7 mouse cellular contexts compared by ENCODE assay signal in genomic region chr11:60222469-60223236, GRCm38 (mm10). TPM values are rescaled to one million over a fixed set of nuclear protein-coding genes. Genes with fewer than 3 reads are reported as not detected.
A peak's percentile ranks its signal among the peaks of the same experiment; 100 is the strongest.
DNase-seq lines count a peak whose midpoint lies in the region; ATAC-seq and TF ChIP-seq lines count a peak whose summit lies in the region.

Gene Srebf1 (minus strand): TSS chr11:60222581.

- DNase-seq in adrenal gland, postnatal 25 days: peak; percentile 86
- DNase-seq in heart, adult 2 months: peak; percentile 86 to 88
- DNase-seq in kidney, adult 8-10 months: peak; percentile 81 to 86
- DNase-seq in limb, embryonic 14.5 days (ENCODE audit: low spot score): peak; percentile 60
- DNase-seq in spleen, adult 2 months (ENCODE audit: low read depth in 1 of 2, low spot score in 2 of 2): peak; percentile 52 to 83

- H3K27me3 ChIP-seq in embryonic facial prominence, embryonic 12.5 days: no peaks in the 10 kb centered on the region
- H3K27me3 ChIP-seq in heart, adult 2 months (ENCODE audit: control insufficient read depth, insufficient read depth, low read length): no peaks in the 10 kb centered on the region
- no peaks in the 10 kb centered on the region for H3K27me3 ChIP-seq in limb, embryonic 14.5 days (ENCODE audit: control insufficient read depth, insufficient read depth, low read length)
- no peaks in the 10 kb centered on the region for H3K27me3 ChIP-seq in midbrain, embryonic 16.5 days (ENCODE audit: control insufficient read depth, insufficient read depth, low read depth, low read length)
- no peaks in the 10 kb centered on the region for H3K27me3 ChIP-seq in spleen, adult 2 months (ENCODE audit: control insufficient read depth, insufficient read depth, low read length)

- peak within 1 kb of the TSS; percentile 67 for H3K4me2 ChIP-seq in embryonic facial prominence, embryonic 12.5 days (replicated peaks)
- H3K4me2 ChIP-seq in limb, embryonic 14.5 days (replicated peaks; ENCODE audit: low read depth, low read length, severe bottlenecking): peak within 1 kb of the TSS; percentile 71
- peak within 1 kb of the TSS; percentile 73 for H3K4me2 ChIP-seq in midbrain, embryonic 16.5 days (ENCODE audit: low read length)

- peak within 1 kb of the TSS; percentile 30; the same call in 1 of the 2 replicates for H3K27ac ChIP-seq in embryonic facial prominence, embryonic 12.5 days
- H3K27ac ChIP-seq in heart, adult 2 months: peak within 1 kb of the TSS; percentile 81
- H3K27ac ChIP-seq in limb, embryonic 14.5 days (replicated peaks; ENCODE audit: low read depth, low read length): peak within 1 kb of the TSS; percentile 52
- peak within 1 kb of the TSS; percentile 65 for H3K27ac ChIP-seq in midbrain, embryonic 16.5 days (ENCODE audit: low read length)
- peak within 1 kb of the TSS; percentile 60 for H3K27ac ChIP-seq in spleen, adult 2 months (ENCODE audit: insufficient read depth, low read length)

- H3K4me1 ChIP-seq in embryonic facial prominence, embryonic 12.5 days: peaks cover 28% of the 10 kb centered on the region
- peaks cover 3% of the 10 kb centered on the region; the same call in 1 of the 2 replicates for H3K4me1 ChIP-seq in heart, adult 2 months (ENCODE audit: control insufficient read depth, insufficient read depth, low read length)
- peaks cover 27% of the 10 kb centered on the region for H3K4me1 ChIP-seq in limb, embryonic 14.5 days (ENCODE audit: control insufficient read depth, insufficient read depth, low read length)
- H3K4me1 ChIP-seq in midbrain, embryonic 16.5 days (ENCODE audit: control insufficient read depth, insufficient read depth, low read length): peaks cover 12% of the 10 kb centered on the region
- H3K4me1 ChIP-seq in spleen, adult 2 months (ENCODE audit: control insufficient read depth, insufficient read depth, insufficient read length): peaks cover 18% of the 10 kb centered on the region; the same call in 1 of the 2 replicates

- no peak for TF ChIP-seq EP300 in heart, adult 2 months (IDR thresholded peaks at IDR 0.05; ENCODE audit: insufficient read depth, low read depth, low read length)

- peak; percentile 58 for TF ChIP-seq CTCF in heart, adult 2 months (IDR thresholded peaks at IDR 0.05)
- peak; percentile 17; the same call in 1 of the 2 replicates for TF ChIP-seq CTCF in spleen, adult 2 months (IDR thresholded peaks at IDR 0.05; ENCODE audit: extremely low read depth, insufficient read depth, insufficient read length, insufficient replicate concordance)

- peaks cover 5% of the 10 kb centered on the region for H3K79me2 ChIP-seq in heart, adult 2 months (replicated peaks; ENCODE audit: control insufficient read depth, insufficient read depth, low read length)

- intact Hi-C loops in heart, adult 2 months (cut with DNase I): no loop called here

- 4% methylated on average over 46 of the region's 46 CpGs for WGBS in embryonic facial prominence, embryonic 12.5 days
- WGBS in heart, adult 2 months: 5% methylated on average over 46 of the region's 46 CpGs
- 3% methylated on average over 44 of the region's 46 CpGs for WGBS in limb, embryonic 14.5 days
- 8% methylated on average over 46 of the region's 46 CpGs for WGBS in midbrain, embryonic 16.5 days
- WGBS in spleen, adult 2 months: 5% methylated on average over 46 of the region's 46 CpGs

- peak within 1 kb of the TSS; percentile 34 for H3K4me3 ChIP-seq in embryonic facial prominence, embryonic 12.5 days
- peak within 1 kb of the TSS; percentile 52 for H3K4me3 ChIP-seq in heart, adult 2 months
- peak within 1 kb of the TSS; percentile 36 for H3K4me3 ChIP-seq in limb, embryonic 14.5 days (replicated peaks; ENCODE audit: low read length)
- peak within 1 kb of the TSS; percentile 31 for H3K4me3 ChIP-seq in midbrain, embryonic 16.5 days (ENCODE audit: low read depth, low read length)
- peak within 1 kb of the TSS; percentile 74 for H3K4me3 ChIP-seq in spleen, adult 2 months (ENCODE audit: extremely low read depth, insufficient read depth, insufficient read length)

- no peaks in the 10 kb centered on the region for H3K9me3 ChIP-seq in embryonic facial prominence, embryonic 12.5 days
- H3K9me3 ChIP-seq in limb, embryonic 14.5 days (ENCODE audit: control insufficient read depth, low read length): no peaks in the 10 kb centered on the region
- no peaks in the 10 kb centered on the region for H3K9me3 ChIP-seq in midbrain, embryonic 16.5 days (replicated peaks; ENCODE audit: control insufficient read depth, low read length, poor library complexity, severe bottlenecking)

- peak; percentile 65; the same call in 1 of the 2 replicates for TF ChIP-seq POLR2A in heart, adult 2 months (IDR thresholded peaks at IDR 0.05; ENCODE audit: insufficient read depth, low read depth, low read length)
- TF ChIP-seq POLR2A in limb, embryonic 14.5 days (IDR thresholded peaks at IDR 0.05; ENCODE audit: borderline replicate concordance, extremely low read depth, insufficient read depth, insufficient read length): no peak
- TF ChIP-seq POLR2A in spleen, adult 2 months (IDR thresholded peaks at IDR 0.05; ENCODE audit: low read depth, low read length): peak; percentile 15

- peaks cover 8% of the 10 kb centered on the region; the same call in 1 of the 2 replicates for H3K36me3 ChIP-seq in embryonic facial prominence, embryonic 12.5 days
- H3K36me3 ChIP-seq in heart, adult 2 months (ENCODE audit: control insufficient read depth, insufficient read depth, low read length): no peaks in the 10 kb centered on the region
- H3K36me3 ChIP-seq in limb, embryonic 14.5 days (ENCODE audit: control insufficient read depth, insufficient read depth, low read length): peaks cover 11% of the 10 kb centered on the region; the same call in 1 of the 2 replicates
- no peaks in the 10 kb centered on the region for H3K36me3 ChIP-seq in midbrain, embryonic 16.5 days (ENCODE audit: control insufficient read depth, insufficient read depth, low read length)
- no peaks in the 10 kb centered on the region; the same call in 1 of the 2 replicates for H3K36me3 ChIP-seq in spleen, adult 2 months (ENCODE audit: control insufficient read depth, insufficient read depth, low read length)

- ATAC-seq in embryonic facial prominence, embryonic 12.5 days (ENCODE audit: insufficient number of reproducible peaks, insufficient read depth, low FRiP score, low TSS enrichment): peak; percentile 76
- ATAC-seq in limb, embryonic 14.5 days (ENCODE audit: low FRiP score, low read depth): peak; percentile 70
- peak; percentile 70 for ATAC-seq in midbrain, embryonic 16.5 days

- peak within 1 kb of the TSS; percentile 31; the same call in 1 of the 2 replicates for H3K9ac ChIP-seq in embryonic facial prominence, embryonic 12.5 days
- H3K9ac ChIP-seq in heart, adult 2 months (ENCODE audit: low read depth, low read length): peak within 1 kb of the TSS; percentile 66
- peak within 1 kb of the TSS; percentile 45 for H3K9ac ChIP-seq in limb, embryonic 14.5 days (ENCODE audit: low read depth, low read length, severe bottlenecking)
- peak within 1 kb of the TSS; percentile 42; the same call in 1 of the 2 replicates for H3K9ac ChIP-seq in midbrain, embryonic 16.5 days (ENCODE audit: low read depth, low read length)

RNA-seq across cellular contexts. Expression of gene Srebf1, which starts in this region (rescaled TPM):
- 125 and 160 TPM in 2 replicates for total RNA-seq in adrenal gland, postnatal 25 days (2021)
- 54.8 and 56.6 TPM in 2 replicates for polyA plus RNA-seq in embryonic facial prominence, embryonic 12.5 days (2016; fragmentation: Nextera tagmentation; extraction: Ambion mirVana)
- 10 to 100 TPM; 25.3 to 35.4 TPM for total RNA-seq in heart, adult 2 months (2021)
- polyA plus RNA-seq in heart, adult 2 months (2012; rRNA removed): 42.6 and 54.0 TPM in 2 replicates
- polyA plus RNA-seq in limb, embryonic 14.5 days (2012; rRNA removed): 96.5 and 147 TPM in 2 replicates
- 77.1 and 80.7 TPM in 2 replicates for polyA plus RNA-seq in limb, embryonic 14.5 days (2014; fragmentation: Nextera tagmentation; extraction: Ambion mirVana)
- polyA plus RNA-seq in midbrain, embryonic 16.5 days (2015; fragmentation: Nextera tagmentation; extraction: Ambion mirVana): 31.9 and 34.1 TPM in 2 replicates
- polyA plus RNA-seq in spleen, adult 2 months (2012; rRNA removed): 106 and 140 TPM in 2 replicates

Comparison
In these comparisons a context has a peak if more than half of its experiments do, and no peak if none do; other contexts are left out.
1. Peak in every context shown above with its lines: DNase-seq, ATAC-seq, H3K4me3 ChIP-seq and H3K27ac ChIP-seq.
2. H3K27ac ChIP-seq: peak in every context shown above with its lines; median percentile 81 in heart, adult 2 months; 65 in midbrain, embryonic 16.5 days; 60 in spleen, adult 2 months; 52 in limb, embryonic 14.5 days; 30 in embryonic facial prominence, embryonic 12.5 days.